Mouse (Mus musculus) forebrain, embryonic 11.5 days (tissue): ENCODE results near the gene Tmsb10. TPM values are rescaled to one million over a fixed set of nuclear protein-coding genes. Genes with fewer than 3 reads are reported as not detected.

Experiments used
- ATAC-seq: fragments of 200-750 bp; cut with Nextera tagmentation; replicated peaks from 2 replicates; pipeline ENCODE4 v1.8.0; 2017; ENCODE audit warnings: moderate TSS enrichment; ENCODE audit not compliant: low FRiP score
- DNase-seq: peaks from one replicate; pipeline ENCODE4 v3.0.0-alpha.2; 2017; ENCODE audit warnings: low spot score
- H3K27ac ChIP-seq: fragments of 300-500 bp; sonication (generic); 2 replicates; pipeline ENCODE4 v1.5.1; 2014; ENCODE audit warnings: low read depth, low read length
- H3K27me3 ChIP-seq: fragments of 300-500 bp; sonication (generic); 2 replicates; pipeline ENCODE4 v1.6.1; 2014; ENCODE audit warnings: mild to moderate bottlenecking, low read length, mixed read lengths; ENCODE audit not compliant: control insufficient read depth, insufficient read depth
- H3K36me3 ChIP-seq: fragments of 300-500 bp; sonication (generic); 2 replicates; pipeline ENCODE4 v1.6.1; 2014; ENCODE audit warnings: mild to moderate bottlenecking, low read length, moderate library complexity, mixed read lengths; ENCODE audit not compliant: control insufficient read depth, insufficient read depth
- H3K4me1 ChIP-seq: fragments of 300-500 bp; sonication (generic); replicated peaks from 2 replicates; pipeline ENCODE4 v1.6.1; 2014; ENCODE audit warnings: low read length, mixed read lengths; ENCODE audit not compliant: control insufficient read depth, insufficient read depth
- H3K4me2 ChIP-seq: fragments of 300-500 bp; sonication (generic); 2 replicates; pipeline ENCODE4 v1.6.1; 2014; ENCODE audit warnings: low read depth, mild to moderate bottlenecking, low read length, moderate library complexity, mixed read lengths; ENCODE audit not compliant: severe bottlenecking
- H3K4me3 ChIP-seq: fragments of 300-500 bp; sonication (generic); 2 replicates; pipeline ENCODE4 v1.5.1; 2014; ENCODE audit warnings: low read depth, low read length
- H3K9ac ChIP-seq: fragments of 300-500 bp; sonication (generic); 2 replicates; pipeline ENCODE4 v1.6.1; 2014; ENCODE audit warnings: low read length
- H3K9me3 ChIP-seq: fragments of 300-500 bp; sonication (generic); 2 replicates; pipeline ENCODE4 v1.6.1; 2016; ENCODE audit warnings: low read length, mixed read lengths; ENCODE audit not compliant: control insufficient read depth
- WGBS: fragments of 180-500 bp; shearing (Covaris S2); extraction: QIAGEN DNeasy Blood & Tissue Kit; methylation state at CpG from one replicate; pipeline ENCODE4 v1.1.7; 2014; 5-methylcytosine and 5-hydroxymethylcytosine counted together
- polyA plus RNA-seq: library from polyadenylated mRNA; unstranded; fragments of >200 nt; fragmentation: Nextera tagmentation; extraction: Ambion mirVana; gene quantifications from 2 replicates; pipeline ENCODE4 v1.2.1, GENCODE M21; 2014

The Tmsb10 gene
- polyA plus RNA-seq, 1 experiment from 2014 or later: 2,769 TPM

GRCm38 (mm10) chr6:72959175-72959574 lies 627 bp upstream of the Tmsb10 start:
- peaks cover 7% of the 10 kb centered on the region; the same call in 1 of the 2 replicates for H3K4me1 ChIP-seq
- no peak overlapping the region for H3K27ac ChIP-seq
- peak overlapping the region; percentile 81 for H3K4me2 ChIP-seq
- ATAC-seq (no peak), DNase-seq (no peak)
- no peaks in the 10 kb centered on the region for H3K9me3 ChIP-seq
- H3K9ac ChIP-seq: peak overlapping the region; percentile 99
- no peaks in the 10 kb centered on the region for H3K27me3 ChIP-seq
- no peaks in the 10 kb centered on the region for H3K36me3 ChIP-seq
- 41% methylated on average over 4 of the region's 4 CpGs for WGBS
- peak overlapping the region; percentile 87; the same call in 1 of the 2 replicates for H3K4me3 ChIP-seq

DNA sequence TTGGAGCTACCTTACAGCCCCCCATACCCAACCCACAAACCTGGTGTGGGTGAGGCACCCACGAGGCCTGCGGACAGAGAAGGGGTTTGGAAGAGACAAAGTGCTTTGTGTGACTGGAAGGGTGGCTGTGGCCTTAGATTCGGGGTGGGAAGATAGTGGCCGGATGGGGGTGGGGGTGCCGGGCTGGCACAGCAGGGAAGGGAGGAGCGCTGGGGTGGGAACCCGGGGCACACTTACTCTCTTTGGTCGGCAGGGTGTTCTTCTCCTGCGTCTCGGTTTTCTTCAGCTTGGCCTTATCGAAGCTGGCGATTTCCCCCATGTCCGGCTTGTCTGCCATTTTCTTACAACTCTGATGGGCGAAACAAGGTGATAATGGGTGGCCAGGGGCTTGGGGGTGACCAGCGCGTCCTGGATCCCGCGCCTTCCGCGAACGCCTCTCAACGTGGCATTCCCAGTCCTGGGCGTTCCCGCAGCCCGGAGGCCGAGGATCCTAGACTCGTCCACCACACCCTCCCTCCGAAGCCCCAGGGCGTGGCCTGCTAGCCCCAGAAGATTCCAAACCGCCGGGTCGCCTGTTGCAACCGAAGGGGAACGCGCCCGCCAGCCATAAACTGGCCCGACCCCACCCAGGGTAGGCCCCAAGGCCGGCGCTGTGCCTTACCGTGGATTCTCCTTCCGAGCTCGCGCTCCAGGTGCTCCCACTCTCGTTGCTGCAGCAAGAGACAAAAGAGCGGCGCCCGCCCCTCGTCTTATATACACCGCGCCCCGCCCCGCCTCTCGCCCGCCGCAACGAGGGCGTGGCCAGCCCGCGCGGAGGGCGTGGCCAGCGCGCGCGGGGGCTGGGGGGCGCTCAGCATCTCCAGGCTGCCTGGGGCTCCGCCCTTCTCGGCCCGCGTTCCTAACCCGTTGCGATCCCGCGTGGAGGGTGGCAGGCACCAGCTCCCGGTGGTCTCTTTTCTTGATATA lies 589 bp downstream of the Tmsb10 start:
- Histone ChIP-seq H3K4me2 (peak overlapping the region; percentile 81), H3K4me3 (peak overlapping the region; percentile 87), H3K27me3 (no peaks in the 10 kb centered on the region), H3K36me3 (no peaks in the 10 kb centered on the region), H3K9ac (peak overlapping the region; percentile 99), H3K9me3 (no peaks in the 10 kb centered on the region), H3K27ac (peak overlapping the region; percentile 62), H3K4me1 (peaks cover 7% of the 10 kb centered on the region; the same call in 1 of the 2 replicates)
- DNase-seq: peak; percentile 94
- WGBS: under 1% methylated on average over 74 of the region's 75 CpGs
- peak; percentile 88 for ATAC-seq

GRCm38 (mm10) chr6:72957093-72957435 lies 1.5 kb downstream of the Tmsb10 start:
- Histone ChIP-seq H3K9me3 (no peaks in the 10 kb centered on the region), H3K27me3 (no peaks in the 10 kb centered on the region), H3K36me3 (no peaks in the 10 kb centered on the region), H3K4me1 (peaks cover 7% of the 10 kb centered on the region; the same call in 1 of the 2 replicates), H3K27ac (no peak overlapping the region), H3K9ac (peak overlapping the region; percentile 99), H3K4me2 (peak overlapping the region; percentile 63), H3K4me3 (peak overlapping the region; percentile 87)
- 2% methylated on average over 14 of the region's 14 CpGs for WGBS
- ATAC-seq (no peak), DNase-seq (no peak)

DNA sequence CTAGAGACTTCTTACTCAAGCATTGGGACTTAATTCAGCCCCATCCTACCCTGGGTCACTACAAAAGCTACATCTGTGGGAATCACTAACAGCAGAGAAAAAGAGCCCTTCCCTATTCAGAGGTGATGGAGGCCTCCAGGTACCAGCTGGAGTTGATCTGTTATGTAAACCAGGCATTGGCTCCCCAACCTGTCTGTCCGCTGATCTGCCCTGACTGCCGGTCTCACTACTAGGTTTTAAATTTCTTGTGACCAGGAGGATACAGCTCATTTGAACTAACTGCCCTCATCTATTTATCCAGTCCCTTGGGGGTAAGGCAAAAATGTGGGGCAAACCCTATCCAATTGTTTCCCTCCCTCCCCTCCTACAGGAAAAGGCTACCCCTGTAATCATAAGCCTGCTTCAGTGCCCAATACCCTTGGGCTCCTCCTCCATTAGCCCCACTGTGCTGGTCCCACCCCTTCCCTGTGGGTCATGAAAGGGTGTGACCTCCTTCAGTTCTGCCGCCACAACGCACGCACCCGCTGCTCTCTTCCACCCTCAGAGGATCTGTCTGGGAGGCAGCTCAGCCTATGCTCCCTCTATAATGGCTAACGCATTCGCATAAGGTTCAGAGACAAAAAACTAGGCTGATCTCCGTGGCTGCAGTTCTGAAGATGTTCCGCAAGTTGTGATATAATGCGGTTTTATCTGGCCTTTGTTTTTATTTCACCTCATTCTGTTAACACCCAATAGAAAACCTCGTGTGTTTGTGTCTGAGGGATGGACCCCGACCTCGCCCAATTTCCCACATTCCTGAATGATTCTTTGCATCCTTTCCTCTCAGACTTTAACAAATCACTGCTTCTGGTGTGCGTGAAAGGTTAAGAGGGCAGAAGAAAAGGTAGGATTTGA lies 2.1 kb downstream of the Tmsb10 start:
- no peaks in the 10 kb centered on the region for H3K36me3 ChIP-seq
- no peaks in the 10 kb centered on the region for H3K27me3 ChIP-seq
- peak overlapping the region; percentile 87 for H3K4me3 ChIP-seq
- peak overlapping the region; percentile 63 for H3K4me2 ChIP-seq
- ATAC-seq: peak; percentile 70
- no peaks in the 10 kb centered on the region for H3K9me3 ChIP-seq
- peak overlapping the region; percentile 19; the same call in 1 of the 2 replicates for H3K27ac ChIP-seq
- WGBS: 4% methylated on average over 15 of the region's 15 CpGs
- H3K9ac ChIP-seq: peak overlapping the region; percentile 99
- peak; percentile 77 for DNase-seq
- peaks cover 7% of the 10 kb centered on the region; the same call in 1 of the 2 replicates for H3K4me1 ChIP-seq

DNA sequence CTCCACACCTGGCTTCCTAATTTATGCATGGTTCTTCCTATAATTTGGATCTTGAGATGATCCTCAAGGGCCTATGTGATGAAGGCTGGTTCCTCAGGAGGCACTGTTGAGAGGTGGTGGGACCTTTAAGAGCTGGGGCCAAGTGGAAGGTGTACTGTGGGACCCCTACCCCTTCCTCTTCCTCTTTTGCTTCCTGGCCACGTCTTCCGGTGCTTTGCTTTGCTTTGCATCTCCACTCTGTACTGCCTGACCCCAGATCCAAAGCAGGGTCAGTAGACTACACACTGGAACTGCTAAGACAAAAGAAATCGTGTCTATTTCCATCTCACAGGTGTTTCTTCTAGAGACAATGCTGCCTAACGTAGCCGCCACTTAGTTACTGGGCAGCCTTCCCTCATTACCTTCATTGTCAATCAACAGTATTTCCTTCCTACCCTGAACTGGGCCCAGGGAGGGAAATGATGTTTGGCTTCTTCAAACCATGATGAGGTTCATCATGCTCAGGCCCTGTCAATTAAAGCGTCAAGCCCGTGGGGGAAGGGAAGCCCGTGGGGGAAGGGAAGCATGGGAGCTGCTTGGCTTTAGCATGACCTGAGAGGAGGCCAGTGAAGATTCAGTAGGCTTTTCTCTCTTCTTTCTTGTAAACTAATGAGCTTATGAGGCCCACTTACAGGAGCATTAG lies 2.9 kb downstream of the Tmsb10 start:
- no peak overlapping the region; the same call in 1 of the 2 replicates for H3K9ac ChIP-seq
- peak overlapping the region; percentile 87; the same call in 1 of the 2 replicates for H3K4me3 ChIP-seq
- ATAC-seq: no peak
- no peaks in the 10 kb centered on the region for H3K36me3 ChIP-seq
- peak overlapping the region; percentile 63 for H3K4me2 ChIP-seq
- H3K27me3 ChIP-seq: no peaks in the 10 kb centered on the region
- DNase-seq: no peak
- WGBS: 38% methylated on average over 8 of the region's 8 CpGs
- no peaks in the 10 kb centered on the region for H3K9me3 ChIP-seq
- peaks cover 7% of the 10 kb centered on the region; the same call in 1 of the 2 replicates for H3K4me1 ChIP-seq
- H3K27ac ChIP-seq: peak overlapping the region; percentile 19; the same call in 1 of the 2 replicates

DNA sequence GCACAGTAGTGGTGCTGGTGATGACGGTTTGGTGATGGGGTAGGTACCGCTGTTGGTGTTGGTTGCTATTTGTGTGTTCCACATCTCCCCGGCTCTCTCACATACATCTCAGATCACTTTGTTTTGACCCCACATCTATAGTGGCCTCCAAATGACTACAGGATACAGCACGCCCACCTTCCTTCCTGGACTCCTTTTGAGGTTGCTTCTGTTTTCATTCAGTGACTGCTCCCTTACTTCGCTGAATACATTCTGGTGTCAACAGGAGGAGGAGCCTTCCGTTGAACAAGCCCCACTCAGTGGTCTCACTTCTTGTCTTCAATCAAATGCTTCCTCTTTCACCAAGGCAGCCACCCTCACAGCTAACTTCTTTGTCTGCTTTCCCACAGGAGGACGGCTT lies 3.8 kb downstream of the Tmsb10 start:
- no peak overlapping the region for H3K4me3 ChIP-seq
- no peaks in the 10 kb centered on the region for H3K9me3 ChIP-seq
- H3K9ac ChIP-seq: no peak overlapping the region
- peaks cover 7% of the 10 kb centered on the region; the same call in 1 of the 2 replicates for H3K4me1 ChIP-seq
- no peaks in the 10 kb centered on the region for H3K27me3 ChIP-seq
- H3K36me3 ChIP-seq: no peaks in the 10 kb centered on the region
- 66% methylated on average over 7 of the region's 7 CpGs for WGBS
- no peak overlapping the region for H3K4me2 ChIP-seq
- DNase-seq (no peak), ATAC-seq (no peak)
- no peak overlapping the region for H3K27ac ChIP-seq

- ATAC-seq (no peak), DNase-seq (no peak)
- WGBS: 83% methylated on average over 2 of the region's 2 CpGs
- H3K27me3 ChIP-seq: no peaks in the 10 kb centered on the region
- no peak overlapping the region for H3K27ac ChIP-seq
- no peak overlapping the region for H3K9ac ChIP-seq
- H3K4me3 ChIP-seq: no peak overlapping the region
- H3K4me2 ChIP-seq: no peak overlapping the region
- H3K36me3 ChIP-seq: no peaks in the 10 kb centered on the region
- no peaks in the 10 kb centered on the region for H3K9me3 ChIP-seq
- H3K4me1 ChIP-seq: peaks cover 7% of the 10 kb centered on the region; the same call in 1 of the 2 replicates
Measured at GRCm38 (mm10) chr6:72952967-72953366, 5.6 kb downstream of the Tmsb10 start.

DNA sequence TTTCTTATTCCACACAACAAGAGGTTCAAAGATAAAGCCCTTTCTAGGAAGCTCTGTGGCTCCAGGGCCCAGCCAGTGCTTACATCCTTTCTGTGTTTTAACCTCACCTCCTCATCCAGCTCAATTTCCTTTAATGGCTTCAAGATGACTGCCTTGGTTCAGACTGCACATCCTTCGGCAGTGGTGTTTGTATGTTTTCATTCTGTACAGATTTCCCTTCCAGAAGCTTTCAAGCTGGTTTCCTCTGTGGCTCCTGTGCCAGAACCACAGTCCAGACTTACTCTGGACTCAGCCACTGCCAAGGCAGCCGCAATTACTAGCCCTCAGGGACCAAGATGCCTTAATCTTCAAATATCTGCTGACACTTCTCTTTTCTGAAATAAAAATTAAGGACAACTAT lies 6.3 kb downstream of the Tmsb10 start:
- H3K4me1 ChIP-seq: peaks cover 7% of the 10 kb centered on the region; the same call in 1 of the 2 replicates
- no peak overlapping the region for H3K27ac ChIP-seq
- H3K4me3 ChIP-seq: no peak overlapping the region
- WGBS: 82% methylated on average over 2 of the region's 2 CpGs
- no peaks in the 10 kb centered on the region for H3K27me3 ChIP-seq
- no peak overlapping the region for H3K4me2 ChIP-seq
- no peaks in the 10 kb centered on the region for H3K9me3 ChIP-seq
- DNase-seq: no peak
- ATAC-seq: no peak
- H3K9ac ChIP-seq: no peak overlapping the region
- H3K36me3 ChIP-seq: no peaks in the 10 kb centered on the region
